Mouse (Mus musculus): ENCODE measurements around the gene Nhp2.

The Nhp2 gene

DNA sequence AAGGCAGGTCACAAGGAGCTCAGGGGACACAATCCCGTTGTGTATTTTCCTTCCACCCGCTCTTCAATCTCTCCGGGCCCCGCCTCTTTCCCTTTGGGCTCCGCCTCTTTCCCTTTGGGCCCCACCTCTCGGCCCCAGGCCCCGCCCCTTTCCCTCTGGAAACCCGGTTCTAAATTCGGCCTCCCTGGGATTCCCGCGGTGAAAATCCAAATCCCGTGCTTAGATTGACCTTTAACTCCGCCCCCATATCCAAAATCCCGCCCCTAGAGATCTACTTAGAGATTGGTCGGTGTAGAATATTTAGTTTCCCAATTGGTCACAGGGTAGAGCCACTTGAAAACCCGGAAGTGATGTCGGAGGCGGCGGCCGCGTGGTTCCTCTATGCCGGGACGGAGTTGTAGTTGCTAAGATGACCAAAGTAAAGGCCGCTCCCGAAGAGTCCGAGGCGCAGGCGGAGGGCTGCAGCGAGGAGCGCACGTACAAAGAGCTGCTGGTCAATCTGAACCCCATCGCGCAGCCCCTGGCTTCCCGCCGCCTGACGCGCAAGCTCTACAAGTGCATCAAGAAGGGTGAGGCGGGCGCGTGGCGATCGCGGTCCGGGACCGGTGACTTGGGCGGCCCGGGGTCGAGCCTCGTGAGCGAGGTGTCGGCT is at the start of gene Nhp2:
TSS of gene Nhp2 (plus strand) at position 327 of the 652 bp plus-strand sequence.
- in situ Hi-C loops (cut with MboI, MseI) = loop anchor here (5.0 kb wide), 1 partner anchor 63 kb away; no protein-coding TSS in a partner anchor

DNA sequence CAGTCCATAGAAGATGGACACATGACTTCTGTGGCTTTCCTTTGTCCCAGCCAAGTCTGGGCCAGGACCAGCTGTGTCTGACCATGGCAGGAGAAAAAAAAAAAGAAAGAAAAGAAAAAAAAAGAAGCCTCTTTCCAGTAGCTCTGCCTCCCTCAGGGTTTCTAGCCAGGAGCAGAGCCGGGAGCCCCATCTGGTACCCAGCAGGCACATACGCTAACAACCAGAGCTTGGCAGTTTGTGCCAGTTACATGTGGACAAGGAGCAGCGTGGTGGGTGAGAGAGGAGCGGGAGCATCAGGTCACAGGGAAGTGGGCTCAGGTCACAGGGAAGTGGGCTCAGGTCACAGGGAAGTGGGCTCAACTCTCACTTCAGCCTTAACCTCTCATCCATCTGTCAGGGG is 43.1 kb upstream of the Nhp2 start:
- in situ Hi-C loops (cut with MboI, MseI) = loop anchor here (25.0 kb wide), 2 partner anchors 1139 to 1711 kb away; partner anchors contain the start of gene Rufy1

DNA sequence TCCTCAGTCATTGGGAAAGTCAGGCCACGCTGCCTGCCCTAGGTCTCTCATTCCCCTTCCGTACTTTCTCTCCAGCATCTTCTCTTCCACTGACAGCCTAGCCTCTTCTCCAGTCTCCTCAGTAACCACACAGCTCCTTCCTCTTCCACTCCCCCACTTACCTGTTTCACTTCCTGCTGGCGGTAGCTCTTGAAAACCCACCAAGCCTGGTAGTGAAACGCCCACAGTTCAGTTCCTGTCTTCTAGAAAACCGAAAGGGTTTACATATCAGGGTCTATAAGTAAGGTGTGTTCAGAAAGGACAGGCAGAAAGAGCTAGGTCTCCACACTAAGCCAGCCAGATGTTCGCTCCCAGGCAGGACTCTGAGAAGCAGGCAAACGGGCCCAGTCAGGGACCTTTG is 41.9 kb upstream of the Nhp2 start:
- in situ Hi-C loops (cut with MboI, MseI) = loop anchor here (25.0 kb wide), 2 partner anchors 1140 to 1710 kb away; partner anchors contain the start of gene Rufy1

DNA sequence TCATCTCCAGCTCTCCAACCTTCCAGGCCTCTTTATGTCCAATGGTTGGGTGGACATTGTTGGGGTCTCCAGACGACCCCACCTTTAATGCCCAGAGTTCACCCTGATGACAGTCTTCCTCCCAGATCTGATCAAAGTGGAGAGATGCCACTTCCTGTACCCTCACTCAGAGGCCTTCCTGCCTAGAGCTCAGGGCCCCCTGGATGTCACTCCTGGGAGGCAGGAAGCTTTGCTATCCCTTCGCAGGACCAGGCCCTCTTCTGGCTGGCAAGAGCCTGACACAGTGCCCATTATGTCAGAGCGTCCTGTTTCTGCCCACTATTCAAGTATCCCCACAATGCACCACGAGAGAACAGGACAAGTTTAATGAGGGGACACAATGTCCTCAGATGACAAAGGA is 40.5 kb upstream of the Nhp2 start:
- in situ Hi-C loops (cut with MboI, MseI) = loop anchor here (25.0 kb wide), 2 partner anchors 1142 to 1708 kb away; partner anchors contain the start of gene Rufy1

DNA sequence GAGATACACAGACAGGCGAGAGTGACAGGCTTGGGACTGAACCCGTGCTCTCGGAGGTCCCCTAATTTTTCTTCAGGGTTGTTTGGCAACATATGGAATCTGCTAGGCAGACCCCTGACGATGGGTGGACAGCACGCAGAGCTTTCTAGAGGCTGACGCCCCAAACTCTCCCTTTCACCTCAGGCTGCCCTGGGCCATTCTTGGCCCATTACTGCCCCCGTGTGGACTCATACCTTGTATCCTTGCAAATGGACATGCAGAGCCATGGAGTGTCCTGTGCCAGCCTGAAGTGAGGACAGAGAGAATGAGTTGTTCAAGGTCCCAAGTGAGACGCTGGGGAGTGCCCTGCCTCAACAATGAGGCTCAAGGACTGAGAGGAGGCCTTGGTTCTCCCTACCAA is 36.8 kb upstream of the Nhp2 start:
- in situ Hi-C loops (cut with MboI, MseI) = loop anchor here (10.0 to 25.0 kb wide), 3 partner anchors 1145 to 1705 kb away; partner anchors contain the start of genes Canx and Rufy1

DNA sequence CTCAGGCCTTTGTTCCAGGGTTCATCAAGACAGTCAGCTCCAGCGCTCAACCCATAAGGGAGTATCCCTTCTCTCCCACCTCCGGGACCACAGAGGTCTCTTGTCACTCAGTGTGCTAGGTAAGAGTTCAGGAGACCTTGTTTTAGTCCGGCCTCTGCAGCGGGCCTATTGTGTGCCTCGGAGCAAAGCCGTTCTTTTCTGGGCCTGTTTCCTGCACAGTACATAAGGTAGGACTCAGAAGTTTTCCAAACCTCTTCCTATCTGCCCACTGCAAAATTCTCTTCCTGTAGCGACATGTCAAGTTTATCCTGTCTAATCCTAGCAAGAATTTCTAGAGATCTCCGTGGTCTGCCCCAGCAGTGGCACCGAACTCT is 35.5 kb upstream of the Nhp2 start:
- in situ Hi-C loops (cut with MboI, MseI) = loop anchor here (10.0 to 25.0 kb wide), 3 partner anchors 1147 to 1703 kb away; partner anchors contain the start of genes Canx and Rufy1

DNA sequence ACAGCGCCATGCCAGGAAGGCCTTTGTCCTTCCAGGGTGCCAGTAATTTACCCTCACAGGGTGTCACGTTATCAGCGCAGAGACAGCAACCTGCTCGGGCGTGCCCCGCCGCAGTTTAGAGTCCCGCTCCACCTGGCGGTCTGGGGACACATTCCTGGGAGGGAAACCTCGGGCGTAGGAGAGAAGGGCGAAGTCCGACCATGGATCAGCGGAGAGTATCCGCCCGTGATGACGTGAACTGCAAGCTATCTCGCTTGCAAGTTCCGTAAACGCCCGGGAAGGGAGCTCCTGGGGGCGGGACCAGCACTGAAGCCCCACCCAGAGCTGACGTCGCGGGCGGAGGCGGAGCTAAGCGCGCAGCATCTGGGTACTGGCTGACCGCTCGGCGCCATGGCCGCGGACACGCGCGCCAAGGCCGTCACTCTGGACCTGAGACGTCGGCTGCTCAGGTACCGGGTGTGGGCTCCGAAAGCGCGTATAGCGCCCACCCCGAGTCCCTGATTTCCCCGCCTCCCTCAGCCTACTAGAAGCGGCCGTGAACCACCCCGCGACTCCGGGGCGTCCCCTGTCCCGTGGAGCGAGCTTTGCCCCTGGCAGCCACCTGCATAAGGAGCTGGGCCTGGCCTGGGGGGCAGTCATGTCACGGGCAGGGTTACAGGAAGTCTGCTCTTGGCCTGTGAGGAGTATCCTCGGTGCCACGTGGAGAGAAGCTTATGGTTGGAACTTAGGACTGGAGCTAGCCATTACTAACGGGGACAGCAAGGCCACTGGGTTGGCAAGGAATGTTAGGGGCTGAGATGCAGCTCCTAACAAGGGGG is 34.9 kb upstream of the Nhp2 start, which contains the start of gene Phykpl:
TSS of gene Phykpl (plus strand) at position 327 of the 818 bp plus-strand sequence.
- in situ Hi-C loops (cut with MboI, MseI) = loop anchor here (10.0 to 25.0 kb wide), 3 partner anchors 1147 to 1703 kb away; partner anchors contain the start of genes Canx and Rufy1

DNA sequence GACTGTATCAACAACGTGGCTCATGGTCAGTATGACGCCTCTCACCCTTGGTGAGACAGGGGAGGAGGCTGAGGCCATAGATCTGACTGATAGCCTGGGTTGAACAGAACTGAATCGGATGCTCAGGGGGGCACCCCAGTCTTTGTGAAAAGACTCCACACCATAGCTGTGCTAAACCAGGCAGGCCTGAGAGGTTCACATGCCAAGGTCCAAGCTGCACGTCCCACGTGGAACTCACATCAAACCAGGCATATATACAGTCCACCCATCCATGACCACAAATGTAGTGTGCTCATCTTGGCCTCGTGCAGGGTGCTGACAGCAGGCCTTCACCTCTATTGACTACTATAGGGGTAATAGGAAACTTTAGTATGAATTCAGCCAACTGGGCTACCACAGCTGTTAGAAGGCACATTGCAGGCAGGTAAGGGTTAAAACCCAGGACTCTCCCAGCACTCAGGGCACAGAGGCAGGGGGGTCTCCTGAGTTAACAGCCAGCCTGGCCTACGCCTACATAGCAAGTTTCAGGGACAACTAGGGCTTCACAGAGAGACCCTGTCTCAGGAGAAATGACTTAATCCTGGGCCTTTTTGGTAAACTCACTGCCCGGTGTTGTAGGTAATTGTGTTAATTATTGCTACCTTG is 33.8 kb upstream of the Nhp2 start:
- in situ Hi-C loops (cut with MboI, MseI) = loop anchor here (10.0 to 25.0 kb wide), 3 partner anchors 1148 to 1702 kb away; partner anchors contain the start of genes Canx and Rufy1

DNA sequence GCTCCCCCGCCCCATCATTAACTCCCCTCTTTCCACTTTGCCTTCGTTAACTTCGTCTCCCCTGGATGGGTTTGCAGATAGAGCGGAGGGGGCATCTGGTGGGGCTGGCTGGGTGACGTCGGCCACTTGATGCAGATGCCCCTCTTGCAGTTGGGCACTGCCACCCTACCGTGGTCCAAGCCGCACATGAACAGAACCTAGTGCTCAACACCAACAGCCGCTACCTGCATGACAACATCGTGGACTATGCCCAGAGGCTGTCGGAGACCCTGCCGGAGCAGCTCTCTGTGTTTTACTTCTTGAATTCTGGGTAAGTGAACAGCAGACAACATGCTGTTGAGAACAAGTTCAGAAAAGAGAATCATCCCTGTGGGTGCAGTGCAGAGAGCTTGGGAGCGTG is 33.1 kb upstream of the Nhp2 start:
- in situ Hi-C loops (cut with MboI, MseI) = loop anchor here (10.0 to 25.0 kb wide), 3 partner anchors 1149 to 1701 kb away; partner anchors contain the start of genes Canx and Rufy1

DNA sequence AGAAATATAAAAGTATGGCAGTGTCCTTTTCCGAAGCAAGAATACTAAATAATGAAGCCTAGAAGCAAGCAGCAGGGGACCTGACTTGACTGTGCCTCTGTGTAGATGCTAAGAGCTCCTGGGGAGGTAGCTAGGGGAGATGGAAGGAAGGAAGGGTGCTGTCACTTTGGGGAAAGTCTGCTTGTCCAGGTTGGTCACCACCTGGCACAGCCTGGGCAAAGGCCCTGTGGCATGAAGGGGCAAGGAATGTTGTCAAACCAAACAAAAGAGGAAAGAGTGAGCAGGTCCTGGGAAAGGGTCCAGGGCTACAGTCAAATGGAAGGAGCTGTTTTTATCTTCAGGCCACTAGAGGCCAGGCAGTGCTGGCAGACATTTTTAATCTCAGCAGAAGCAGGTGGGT is 32.5 kb upstream of the Nhp2 start:
- in situ Hi-C loops (cut with MboI, MseI) = loop anchor here (10.0 to 25.0 kb wide), 3 partner anchors 1150 to 1700 kb away; partner anchors contain the start of genes Canx and Rufy1

DNA sequence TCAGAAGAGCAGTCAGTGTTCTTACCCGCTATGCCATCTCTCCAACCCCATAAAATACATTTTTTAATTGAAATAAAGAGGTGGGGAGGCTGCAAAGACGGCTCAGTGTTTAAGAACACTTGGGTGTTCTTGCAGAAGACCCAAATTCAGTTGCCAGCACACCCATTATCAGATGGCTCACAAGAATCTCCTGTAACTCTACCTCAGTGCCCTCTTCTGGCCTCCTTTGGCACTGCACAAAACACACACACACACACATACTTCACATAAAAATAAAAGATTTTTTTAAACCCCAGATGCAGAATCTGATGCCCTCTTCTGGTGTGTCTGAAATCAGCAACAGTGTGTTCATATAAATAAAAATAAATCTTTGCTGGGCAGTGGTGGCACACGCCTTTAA is 30.7 kb upstream of the Nhp2 start:
- in situ Hi-C loops (cut with MboI, MseI) = loop anchor here (10.0 to 25.0 kb wide), 3 partner anchors 1152 to 1698 kb away; partner anchors contain the start of genes Canx and Rufy1

DNA sequence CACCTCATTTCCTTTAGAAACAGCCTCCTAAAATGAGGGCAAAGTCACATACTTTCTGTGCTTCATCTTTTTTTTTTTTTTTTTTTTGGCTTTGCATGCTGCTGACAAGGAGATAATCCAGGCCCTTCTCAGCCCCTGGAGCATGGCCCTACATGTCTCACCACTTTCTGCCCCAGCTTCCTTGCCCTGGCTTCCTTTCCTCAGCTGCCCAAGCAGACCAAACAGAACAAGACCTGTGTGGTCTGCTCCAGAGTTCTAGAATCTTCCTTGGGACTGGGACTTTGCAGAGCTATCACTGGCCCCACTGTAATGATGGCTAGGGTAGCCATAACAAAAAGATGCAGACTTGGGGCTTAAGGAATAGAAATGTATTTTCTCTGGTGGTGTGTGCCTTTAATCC is 29.5 kb upstream of the Nhp2 start:
- in situ Hi-C loops (cut with MboI, MseI) = loop anchor here (25.0 kb wide), 2 partner anchors 1153 to 1697 kb away; partner anchors contain the start of gene Rufy1

DNA sequence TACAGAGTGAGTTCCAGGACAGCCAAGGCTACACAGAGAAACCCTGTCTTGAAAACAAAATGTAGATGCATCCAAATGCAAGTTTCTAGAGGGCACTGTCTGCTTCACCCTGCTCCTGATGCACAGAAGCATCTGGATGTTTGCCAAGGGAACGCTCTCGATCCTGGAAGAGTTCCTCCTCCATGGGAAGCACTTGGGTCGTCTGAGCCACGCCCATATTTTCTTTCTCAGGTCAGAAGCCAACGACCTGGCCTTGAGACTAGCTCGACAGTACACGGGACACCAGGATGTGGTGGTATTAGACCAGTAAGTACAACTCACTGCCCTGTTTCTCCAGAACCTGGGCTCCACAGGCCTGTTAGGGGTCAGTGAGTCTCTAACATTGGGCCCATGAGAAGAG is 28.4 kb upstream of the Nhp2 start:
- in situ Hi-C loops (cut with MboI, MseI) = loop anchor here (25.0 kb wide), 2 partner anchors 1154 to 1696 kb away; partner anchors contain the start of gene Rufy1

DNA sequence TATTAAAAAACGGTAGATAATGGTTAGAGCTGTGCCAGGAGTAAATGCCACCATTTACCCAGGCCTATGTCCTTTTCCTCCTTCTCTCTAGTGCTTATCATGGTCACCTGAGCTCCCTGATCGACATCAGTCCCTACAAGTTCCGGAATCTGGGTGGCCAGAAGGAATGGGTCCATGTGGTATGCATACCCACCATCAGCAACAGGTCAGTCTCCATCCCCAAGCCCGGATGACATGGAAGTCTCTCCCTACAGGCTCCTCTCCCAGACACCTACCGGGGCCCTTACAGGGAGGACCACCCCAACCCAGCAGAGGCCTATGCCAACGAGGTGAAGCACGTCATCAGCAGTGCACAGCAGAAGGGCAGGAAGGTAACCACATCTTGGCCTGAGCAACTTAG is 27.6 kb upstream of the Nhp2 start:
- in situ Hi-C loops (cut with MboI, MseI) = loop anchor here (25.0 kb wide), 2 partner anchors 1155 to 1695 kb away; partner anchors contain the start of gene Rufy1

DNA sequence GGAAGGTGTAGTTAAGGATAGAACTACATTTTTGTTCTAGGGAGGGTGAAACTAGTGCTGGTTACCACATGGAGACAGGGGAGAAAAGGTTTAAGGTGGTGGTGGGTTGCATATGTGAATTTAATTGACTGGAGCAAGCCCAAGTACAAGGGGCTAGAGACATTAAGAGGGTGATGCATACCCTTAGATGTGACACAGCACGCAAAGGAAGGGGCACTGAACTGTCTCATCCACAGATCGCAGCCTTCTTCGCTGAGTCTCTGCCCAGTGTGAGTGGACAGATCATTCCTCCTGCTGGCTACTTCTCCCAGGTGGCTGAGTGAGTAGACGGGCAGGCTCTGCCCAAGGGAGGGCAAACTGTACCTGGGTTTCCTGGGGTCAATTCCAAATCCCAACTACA is 26.2 kb upstream of the Nhp2 start:
- in situ Hi-C loops (cut with MboI, MseI) = loop anchor here (25.0 kb wide), 2 partner anchors 1156 to 1694 kb away; partner anchors contain the start of gene Rufy1

DNA sequence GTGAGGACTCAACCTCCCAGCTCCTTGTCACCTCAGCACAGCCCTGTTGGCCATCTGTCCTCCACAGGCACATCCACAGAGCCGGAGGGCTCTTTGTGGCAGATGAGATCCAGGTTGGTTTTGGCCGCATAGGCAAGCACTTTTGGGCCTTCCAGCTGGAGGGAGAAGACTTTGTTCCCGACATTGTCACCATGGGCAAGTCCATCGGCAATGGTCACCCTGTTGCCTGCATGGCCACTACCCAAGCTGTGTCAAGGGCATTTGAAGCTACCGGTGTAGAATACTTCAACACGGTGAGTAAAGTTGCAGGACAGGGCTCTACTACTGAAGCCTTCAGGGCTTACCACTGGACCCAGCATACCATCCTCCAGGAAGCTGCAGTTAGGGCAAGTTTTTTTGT is 25.7 kb upstream of the Nhp2 start:
- in situ Hi-C loops (cut with MboI, MseI) = loop anchor here (25.0 kb wide), 2 partner anchors 1157 to 1693 kb away; partner anchors contain the start of gene Rufy1

DNA sequence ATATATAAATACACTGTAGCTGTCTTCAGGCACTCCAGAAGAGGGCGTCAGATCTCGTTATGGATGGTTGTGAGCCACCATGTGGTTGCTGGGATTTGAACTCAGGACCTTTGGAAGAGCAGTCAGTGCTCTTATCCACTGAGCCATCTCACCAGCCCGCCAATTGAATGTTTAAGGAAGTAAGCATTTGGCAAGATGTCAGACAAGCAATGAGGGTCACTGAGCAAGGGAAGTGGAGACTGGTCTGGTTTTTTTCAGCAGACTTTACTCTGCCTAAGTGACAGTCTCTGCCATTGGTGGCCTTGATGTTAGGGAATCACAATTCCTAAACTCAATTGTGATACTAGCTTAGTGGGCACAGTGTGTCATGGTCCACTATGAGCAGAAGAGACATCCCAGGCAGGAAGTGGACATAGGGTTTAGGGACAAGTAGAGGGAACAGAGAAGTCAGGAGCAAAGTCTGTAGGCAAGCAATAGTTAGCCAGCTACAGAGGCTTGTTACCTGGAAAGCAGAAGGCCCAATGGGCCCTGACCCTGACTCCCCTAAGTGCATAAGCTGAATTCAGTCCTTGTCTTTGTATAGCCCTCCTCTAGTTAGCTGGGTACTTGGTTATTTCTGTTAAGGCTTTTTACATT is 24.7 kb upstream of the Nhp2 start:
- in situ Hi-C loops (cut with MboI, MseI) = loop anchor here (25.0 kb wide), 2 partner anchors 1158 to 1692 kb away; partner anchors contain the start of gene Rufy1

DNA sequence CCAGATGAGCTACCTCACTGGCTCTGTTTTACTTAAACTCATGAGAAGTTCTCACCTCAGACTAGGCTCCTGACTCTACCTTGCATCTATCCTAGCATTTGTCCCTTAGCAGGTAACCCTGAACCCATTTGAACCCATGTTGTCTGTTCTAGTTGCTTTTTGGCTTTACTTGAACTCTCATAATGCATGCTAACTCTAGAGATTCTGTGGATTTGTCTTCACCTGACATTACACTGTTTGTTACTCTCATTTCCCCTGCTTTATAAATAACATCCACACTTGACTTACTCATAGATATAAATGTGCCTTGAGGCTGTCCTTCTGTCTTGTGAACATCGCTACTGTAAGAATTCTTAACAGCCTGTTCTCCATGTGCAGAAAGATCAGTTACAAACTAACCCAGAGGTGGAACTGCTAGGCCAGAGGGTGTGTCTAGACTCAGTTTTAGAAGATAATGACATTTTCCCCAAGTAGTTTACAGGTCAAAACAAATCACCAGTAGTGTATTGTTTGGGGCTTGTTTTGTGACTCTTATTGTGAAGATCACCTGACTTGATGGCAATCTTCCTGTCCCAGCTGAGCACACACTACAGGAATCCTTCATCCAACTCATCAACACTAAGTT is 24.0 kb upstream of the Nhp2 start:
- in situ Hi-C loops (cut with MboI, MseI) = loop anchor here (25.0 kb wide), 2 partner anchors 1158 to 1692 kb away; partner anchors contain the start of gene Rufy1

DNA sequence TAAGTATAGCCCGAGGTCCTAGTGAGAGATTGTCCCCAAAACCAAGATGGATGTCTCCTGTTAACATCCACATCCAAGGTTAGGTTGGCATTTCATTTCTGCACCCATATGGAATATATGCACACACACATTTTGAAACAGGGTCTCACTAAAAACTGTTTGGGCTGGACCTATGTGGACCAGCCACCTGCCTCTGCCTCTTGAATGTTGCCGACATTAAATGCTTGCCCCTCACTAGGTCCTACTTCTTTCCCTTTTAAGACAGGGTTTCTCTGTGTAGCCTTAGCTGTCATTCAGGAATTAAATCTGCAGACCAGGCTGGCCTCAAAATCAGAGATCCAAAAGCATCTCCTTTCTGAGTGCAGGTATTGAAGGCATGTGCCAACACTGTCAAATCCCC is 22.0 kb upstream of the Nhp2 start:
- in situ Hi-C loops (cut with MboI, MseI) = loop anchor here (25.0 kb wide), 2 partner anchors 1160 to 1690 kb away; partner anchors contain the start of gene Rufy1

DNA sequence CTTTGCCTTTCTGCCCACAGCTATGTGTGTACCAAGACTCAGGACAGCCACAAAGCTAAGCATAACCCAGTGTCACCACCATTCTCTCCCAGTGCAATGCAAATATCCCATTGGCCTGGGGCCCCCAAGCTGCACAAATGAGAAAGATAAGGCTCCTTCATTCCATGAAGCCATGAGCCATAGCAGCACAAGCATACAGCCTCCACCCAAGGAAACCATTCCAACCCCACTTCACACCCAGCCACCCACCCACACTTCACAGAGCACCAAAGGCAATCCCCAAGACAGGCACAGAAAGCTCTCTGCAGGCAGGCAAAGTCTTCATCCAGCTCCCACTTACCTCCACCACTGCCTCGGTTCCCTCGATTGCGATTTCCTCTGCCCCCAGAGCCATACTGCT is 17.3 kb upstream of the Nhp2 start:
- in situ Hi-C loops (cut with MboI, MseI) = loop anchor here (10.0 kb wide), 1 partner anchor 1377 kb away; no protein-coding TSS in a partner anchor

Measured in T-helper 2 cell (primary cell).